Mouse (Mus musculus): ENCODE measurements around the gene Olfr1295. TPM values are rescaled to one million over a fixed set of nuclear protein-coding genes. Genes with fewer than 3 reads are reported as not detected.

The Olfr1295 gene
- polyA plus RNA-seq (2016; fragmentation: Nextera tagmentation; extraction: Ambion mirVana), result not detected in 2 replicates

DNA sequence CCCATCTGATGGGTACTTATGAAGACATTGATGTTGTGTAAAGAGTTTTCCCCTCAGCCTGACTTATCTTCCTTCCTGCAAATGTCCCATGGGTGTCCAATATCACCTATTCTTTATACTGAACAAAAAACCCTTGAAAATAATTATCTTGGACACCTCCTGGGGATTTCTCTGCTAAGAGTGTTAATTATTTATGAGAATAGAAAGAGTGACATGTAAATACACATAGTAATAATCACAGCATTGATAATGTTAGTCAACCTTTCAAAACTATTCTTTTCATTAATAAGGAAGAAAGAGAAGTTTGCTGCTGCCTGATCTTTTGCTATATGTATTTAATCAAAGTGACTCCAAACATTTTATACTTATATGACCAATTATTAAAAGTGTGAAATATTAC is at the start of gene Olfr1295:
Gene Olfr1295, minus strand, starts transcription at position 101 of the 400 bp plus-strand sequence.
- H3K9me3 ChIP-seq, result no peaks in the 10 kb centered on the region
- no peaks in the 10 kb centered on the region for H3K27me3 ChIP-seq (ENCODE audit: poor library complexity, severe bottlenecking)
- H3K4me3 ChIP-seq, result no peak within 1 kb of the TSS
- H3K27ac ChIP-seq, result no peak within 1 kb of the TSS
- no peaks in the 10 kb centered on the region for H3K4me1 ChIP-seq
- no peak for DNase-seq (ENCODE audit: extremely low spot score, low spot score)
- no peaks in the 10 kb centered on the region for H3K36me3 ChIP-seq (replicated peaks)

DNA sequence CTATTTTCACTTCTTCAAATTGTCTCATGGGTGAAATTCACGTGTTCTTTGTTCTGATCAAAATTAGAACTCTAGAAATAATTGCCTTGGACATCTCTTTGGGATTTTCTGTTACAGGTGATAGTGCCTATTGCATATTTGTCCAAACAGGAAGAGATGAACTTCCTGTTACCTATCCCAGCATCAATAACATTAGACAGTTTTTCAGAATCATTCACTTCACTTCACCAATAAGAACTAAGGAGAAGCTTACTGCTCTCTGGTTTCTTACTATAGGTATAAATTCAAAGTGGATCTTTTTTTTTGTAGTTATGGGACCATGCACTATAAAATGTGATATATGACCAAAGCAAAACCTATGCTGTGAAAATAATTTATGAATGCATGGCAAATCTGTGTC is 29.3 kb downstream of the Olfr1295 start, which contains the start of gene Olfr1294:
Gene Olfr1294, minus strand, starts transcription at position 101 of the 400 bp plus-strand sequence.
- DNase-seq (ENCODE audit: extremely low spot score, low spot score), result no peak
- 54% methylated on average over 1 of the region's 1 CpGs for WGBS
- Histone ChIP-seq H3K4me1 (no peaks in the 10 kb centered on the region), H3K9me3 (no peaks in the 10 kb centered on the region), H3K27ac (no peak within 1 kb of the TSS), H3K27me3 (ENCODE audit: poor library complexity, severe bottlenecking) (no peaks in the 10 kb centered on the region), H3K4me3 (no peak within 1 kb of the TSS), H3K36me3 (replicated peaks) (no peaks in the 10 kb centered on the region)

DNA sequence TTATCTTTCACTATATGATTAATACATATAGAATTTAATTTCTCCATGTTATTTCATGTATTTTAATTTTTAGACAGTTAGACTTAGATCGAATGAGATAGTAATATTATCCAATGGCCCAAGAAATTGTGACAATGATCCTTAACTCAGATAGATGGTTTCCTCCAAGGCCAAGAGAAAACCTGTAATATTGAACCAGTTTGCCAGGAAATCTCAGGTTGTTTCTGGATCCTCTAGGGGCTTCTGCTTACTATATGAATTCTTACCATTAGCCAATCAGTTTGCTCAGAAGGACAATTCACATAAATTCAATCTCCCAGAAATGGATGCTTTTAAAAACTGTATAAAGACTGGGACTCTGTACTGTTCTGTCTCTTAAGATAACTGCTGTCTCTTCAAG is 44.6 kb downstream of the Olfr1295 start, which contains the start of gene Olfr1293-ps:
Gene Olfr1293-ps, plus strand, starts transcription at position 301 of the 400 bp plus-strand sequence.
- H3K4me3 ChIP-seq, result no peak within 1 kb of the TSS
- no peaks in the 10 kb centered on the region for H3K27me3 ChIP-seq (ENCODE audit: poor library complexity, severe bottlenecking)
- no peak for DNase-seq (ENCODE audit: extremely low spot score, low spot score)
- 95% methylated on average over 1 of the region's 1 CpGs for WGBS
- no peak within 1 kb of the TSS for H3K27ac ChIP-seq
- no peaks in the 10 kb centered on the region for H3K36me3 ChIP-seq (replicated peaks)
- no peaks in the 10 kb centered on the region for H3K4me1 ChIP-seq
- peaks cover 4% of the 10 kb centered on the region; the same call in 1 of the 2 replicates for H3K9me3 ChIP-seq

DNA sequence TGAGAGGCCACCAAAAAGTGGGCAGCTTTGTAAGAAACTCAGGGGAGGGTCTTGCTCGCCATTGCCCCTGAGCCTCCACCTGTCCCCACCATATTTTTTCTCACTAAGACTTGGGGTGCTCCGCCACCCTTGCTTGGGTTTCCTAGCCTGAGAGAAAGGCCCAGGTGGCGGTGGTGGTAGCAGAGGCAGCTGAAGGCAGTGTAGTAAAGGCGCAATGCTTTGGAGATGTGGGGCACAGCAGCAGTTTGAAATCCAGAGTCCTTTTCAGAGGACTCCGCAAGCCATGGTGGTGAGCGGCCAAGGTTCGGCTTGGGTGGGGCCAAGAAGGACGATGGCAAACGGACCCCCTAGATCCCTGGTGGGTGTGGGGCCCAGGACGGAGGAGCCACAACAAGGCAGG is 52.0 kb downstream of the Olfr1295 start:
- no peak for DNase-seq (ENCODE audit: extremely low spot score, low spot score)
- 92% methylated on average over 10 of the region's 10 CpGs for WGBS
- H3K36me3 ChIP-seq (replicated peaks), result no peaks in the 10 kb centered on the region
- H3K4me3 ChIP-seq, result no peak overlapping the region
- H3K27me3 ChIP-seq (ENCODE audit: poor library complexity, severe bottlenecking), result no peaks in the 10 kb centered on the region
- H3K27ac ChIP-seq, result no peak overlapping the region
- H3K4me1 ChIP-seq, result no peaks in the 10 kb centered on the region
- peaks cover 9% of the 10 kb centered on the region; the same call in 1 of the 2 replicates for H3K9me3 ChIP-seq

Other genes with a start within 250 kb of the Olfr1295 start
- not detected in 2 replicates for gene Olfr1281, start 243.2 kb downstream of the Olfr1295 start, polyA plus RNA-seq (2016; fragmentation: Nextera tagmentation; extraction: Ambion mirVana)
- gene Olfr1282, start 233.6 kb downstream of the Olfr1295 start, polyA plus RNA-seq (2016; fragmentation: Nextera tagmentation; extraction: Ambion mirVana), result not detected in 2 replicates
- gene Olfr1283, start 202.9 kb downstream of the Olfr1295 start, polyA plus RNA-seq (2016; fragmentation: Nextera tagmentation; extraction: Ambion mirVana), result not detected in 2 replicates
- gene Olfr1284, start 194.2 kb downstream of the Olfr1295 start, polyA plus RNA-seq (2016; fragmentation: Nextera tagmentation; extraction: Ambion mirVana), result not detected in 2 replicates
- not detected in 2 replicates for gene Olfr1286, start 146.6 kb downstream of the Olfr1295 start, polyA plus RNA-seq (2016; fragmentation: Nextera tagmentation; extraction: Ambion mirVana)
- gene Olfr1287, start 120.5 kb downstream of the Olfr1295 start, polyA plus RNA-seq (2016; fragmentation: Nextera tagmentation; extraction: Ambion mirVana), result not detected in 2 replicates
- not detected in 2 replicates for gene Olfr1288, start 95.6 kb downstream of the Olfr1295 start, polyA plus RNA-seq (2016; fragmentation: Nextera tagmentation; extraction: Ambion mirVana)
- not detected in 2 replicates for gene Olfr1289, start 88.9 kb downstream of the Olfr1295 start, polyA plus RNA-seq (2016; fragmentation: Nextera tagmentation; extraction: Ambion mirVana)
- not detected in 2 replicates for gene Olfr1290, start 75.9 kb downstream of the Olfr1295 start, polyA plus RNA-seq (2016; fragmentation: Nextera tagmentation; extraction: Ambion mirVana)
- not detected in 2 replicates for gene Olfr1291-ps1, start 72.5 kb downstream of the Olfr1295 start, polyA plus RNA-seq (2016; fragmentation: Nextera tagmentation; extraction: Ambion mirVana)
- not detected in 2 replicates for gene Olfr1293-ps, start 44.5 kb downstream of the Olfr1295 start, polyA plus RNA-seq (2016; fragmentation: Nextera tagmentation; extraction: Ambion mirVana)
- not detected in 2 replicates for gene Olfr1294, start 29.4 kb downstream of the Olfr1295 start, polyA plus RNA-seq (2016; fragmentation: Nextera tagmentation; extraction: Ambion mirVana)
- not detected in 2 replicates for gene Olfr1297, start 56.8 kb upstream of the Olfr1295 start, polyA plus RNA-seq (2016; fragmentation: Nextera tagmentation; extraction: Ambion mirVana)
- gene Olfr1298, start 79.5 kb upstream of the Olfr1295 start, polyA plus RNA-seq (2016; fragmentation: Nextera tagmentation; extraction: Ambion mirVana), result not detected in 2 replicates
- not detected in 2 replicates for gene Olfr1299, start 91.7 kb upstream of the Olfr1295 start, polyA plus RNA-seq (2016; fragmentation: Nextera tagmentation; extraction: Ambion mirVana)
- gene Olfr1301, start 181.3 kb upstream of the Olfr1295 start, polyA plus RNA-seq (2016; fragmentation: Nextera tagmentation; extraction: Ambion mirVana), result not detected in 2 replicates
- gene Olfr1302, start 207.7 kb upstream of the Olfr1295 start, polyA plus RNA-seq (2016; fragmentation: Nextera tagmentation; extraction: Ambion mirVana), result not detected in 2 replicates